Mouse (Mus musculus) embryo, embryonic 11.5 days (tissue): ENCODE data around the gene Nmb.

Experiments
- DNase-seq: peaks from one replicate; pipeline ENCODE4 v3.0.0-alpha.2; 2012; ENCODE audit warnings: low read depth, low spot score

Gene Nmb

GRCm38 (mm10) chr7:80900944-80901501 lies 3.9 kb downstream of the Nmb start, which contains the start of gene Wdr73:
Gene Wdr73 (minus strand): TSS chr7:80901269.
- peak; percentile 82 for DNase-seq

- DNase-seq = no peak
Measured at GRCm38 (mm10) chr7:80897721-80898120, 7.2 kb downstream of the Nmb start.

GRCm38 (mm10) chr7:80897134-80897533 lies 7.7 kb downstream of the Nmb start:
- DNase-seq = no peak

GRCm38 (mm10) chr7:80894815-80895519 lies 9.9 kb downstream of the Nmb start:
- no peak for DNase-seq

- DNase-seq = no peak
Measured at GRCm38 (mm10) chr7:80894196-80894595, 10.7 kb downstream of the Nmb start.

- DNase-seq = no peak
Measured at GRCm38 (mm10) chr7:80893753-80894129, 11.1 kb downstream of the Nmb start.

- no peak for DNase-seq
Measured at GRCm38 (mm10) chr7:80893086-80893752, 11.7 kb downstream of the Nmb start.

- DNase-seq = no peak
Measured at GRCm38 (mm10) chr7:80889841-80890241, 15.0 kb downstream of the Nmb start.

GRCm38 (mm10) chr7:80889021-80889511 lies 15.8 kb downstream of the Nmb start:
- DNase-seq = peak; percentile 32

- DNase-seq = no peak
Measured at GRCm38 (mm10) chr7:80888595-80888994, 16.3 kb downstream of the Nmb start.

GRCm38 (mm10) chr7:80885666-80886065 lies 19.2 kb downstream of the Nmb start:
- no peak for DNase-seq

- DNase-seq = peak; percentile 54
Measured at GRCm38 (mm10) chr7:80882830-80883505, 21.9 kb downstream of the Nmb start.

GRCm38 (mm10) chr7:80875727-80876126 lies 29.1 kb downstream of the Nmb start:
- no peak for DNase-seq

- no peak for DNase-seq
Measured at GRCm38 (mm10) chr7:80873631-80874030, 31.2 kb downstream of the Nmb start.

GRCm38 (mm10) chr7:80873038-80873437 lies 31.8 kb downstream of the Nmb start:
- DNase-seq = no peak

GRCm38 (mm10) chr7:80868686-80869085 lies 36.2 kb downstream of the Nmb start:
- no peak for DNase-seq

GRCm38 (mm10) chr7:80866514-80867147 lies 38.2 kb downstream of the Nmb start:
- DNase-seq = no peak

GRCm38 (mm10) chr7:80865521-80865920 lies 39.4 kb downstream of the Nmb start:
- DNase-seq = no peak

GRCm38 (mm10) chr7:80864831-80865230 lies 40.0 kb downstream of the Nmb start:
- DNase-seq = no peak

GRCm38 (mm10) chr7:80864151-80864550 lies 40.7 kb downstream of the Nmb start:
- no peak for DNase-seq

- DNase-seq = no peak
Measured at GRCm38 (mm10) chr7:80863520-80863919, 41.4 kb downstream of the Nmb start.

- DNase-seq = no peak
Measured at GRCm38 (mm10) chr7:80862475-80862874, 42.4 kb downstream of the Nmb start.
